In genomic region chr13:98280990-98281650, GRCm38 (mm10) we compare ENCODE assay signal across 31 mouse cellular contexts. TPM values are rescaled to one million over a fixed set of nuclear protein-coding genes. Genes with fewer than 3 reads are reported as not detected.
"Had no signal": no experiment of that assay in that cellular context is flagged by ENCODE, and none has a peak within 500 bp of the region (broad histone marks: within the 10 kb centered on the region; RNA-seq: fewer than 3 reads in every experiment).

No protein-coding gene starts in this region.

- H3K4me3 ChIP-seq: layer of hippocampus, adult 2 months; liver, embryonic 13.5 days; midbrain, embryonic 12.5 days; midbrain, embryonic 15.5 days had no signal

- H3K27me3 ChIP-seq: liver, embryonic 13.5 days; midbrain, embryonic 12.5 days; midbrain, embryonic 15.5 days had no signal

- H3K4me1 ChIP-seq: midbrain, embryonic 12.5 days; midbrain, embryonic 15.5 days had no signal

- DNase-seq: kidney, postnatal 25 days; layer of hippocampus, adult 9-11 months; liver, embryonic 13.5 days; lung, adult 2 months; lung, postnatal 14 days; lung, postnatal 4 days; thymus, adult 18-20 months; thymus, postnatal 36 days had no signal

- H3K27ac ChIP-seq: kidney, postnatal 0 days; layer of hippocampus, adult 2 months; liver, embryonic 13.5 days; midbrain, embryonic 12.5 days; midbrain, embryonic 15.5 days had no signal

- H3K9me3 ChIP-seq: liver, embryonic 13.5 days; midbrain, embryonic 12.5 days; midbrain, embryonic 15.5 days had no signal

- H3K36me3 ChIP-seq: liver, embryonic 13.5 days; midbrain, embryonic 12.5 days had no signal

RNA-seq across cellular contexts. Expression of gene Gm21976, which starts 1.4 kb away (rescaled TPM):
- total RNA-seq: layer of hippocampus, adult 2 months; layer of hippocampus, postnatal 25 days; left cerebral cortex, adult 18-20 months; left cerebral cortex, postnatal 25 days; liver, adult 2 months; megakaryocyte progenitor cell, adult 5-6 weeks; megakaryocyte-erythroid progenitor cell, adult 5-6 weeks; monocyte, adult 5-6 weeks had no signal
- polyA plus RNA-seq: kidney, embryonic 14.5 days; kidney, postnatal 0 days; large intestine, adult 2 months; limb, embryonic 11.5 days; limb, embryonic 14.5 days; liver, adult 2 months; liver, embryonic 13.5 days; liver, embryonic 16.5 days; lung, adult 2 months; lung, embryonic 16.5 days; midbrain, embryonic 12.5 days; midbrain, embryonic 15.5 days; neural tube, embryonic 11.5 days; neural tube, embryonic 14.5 days; small intestine, adult 2 months; spleen, adult 2 months; stomach, embryonic 16.5 days; urinary bladder, adult 2 months had no signal
